ENCODE assay signal across 8 mouse cellular contexts in the genomic region with DNA sequence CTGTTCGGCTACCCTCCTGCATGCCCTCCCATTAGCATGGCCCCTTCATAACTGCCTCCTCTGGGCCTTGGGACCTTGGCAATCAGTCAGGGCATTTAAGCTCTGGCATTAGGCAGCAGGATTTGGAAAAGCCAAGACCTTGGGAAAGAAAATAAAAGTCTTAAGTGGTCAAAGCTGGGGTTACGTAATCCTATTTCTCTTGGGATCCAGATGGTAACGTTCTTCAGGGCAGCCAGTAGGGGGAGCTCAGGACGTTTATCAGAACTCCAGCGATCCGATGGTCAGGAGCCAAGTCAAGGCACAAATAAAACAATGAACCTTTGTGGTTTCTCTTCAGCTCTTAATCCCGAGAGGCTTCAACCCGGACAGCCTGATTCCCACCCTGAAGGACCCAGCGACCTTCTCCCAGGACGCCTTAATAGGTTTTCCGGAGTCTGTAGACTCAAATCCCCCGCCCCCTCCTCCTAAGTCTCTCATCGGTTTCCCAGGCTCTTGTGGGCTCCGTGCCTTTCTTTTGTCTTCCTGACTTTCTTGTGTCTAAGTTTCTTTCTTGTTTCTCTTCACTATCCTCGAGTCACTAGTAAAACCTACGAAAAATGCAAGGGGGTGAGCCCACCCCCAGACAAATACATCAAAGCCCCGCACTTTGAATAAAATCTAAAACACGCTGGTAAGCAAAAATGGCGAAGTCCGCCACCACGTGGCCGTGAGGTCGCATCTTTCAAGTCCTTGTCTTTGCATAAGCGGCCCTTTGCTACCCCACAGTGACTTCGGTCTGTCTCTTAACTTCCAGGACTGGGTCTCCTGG. TPM values are rescaled to one million over a fixed set of nuclear protein-coding genes. Genes with fewer than 3 reads are reported as not detected.
DNase-seq lines count a peak whose midpoint lies in the region; ATAC-seq and TF ChIP-seq lines count a peak whose summit lies in the region.

No protein-coding gene starts in this region.

- H3K36me3 ChIP-seq in heart, embryonic 14.5 days (ENCODE audit: control insufficient read depth, insufficient read depth, low read length), result no peaks in the 10 kb centered on the region
- H3K36me3 ChIP-seq in liver, embryonic 15.5 days (replicated peaks), result no peaks in the 10 kb centered on the region
- no peaks in the 10 kb centered on the region for H3K36me3 ChIP-seq in neural tube, embryonic 13.5 days
- no peaks in the 10 kb centered on the region for H3K36me3 ChIP-seq in testis, adult 2 months (ENCODE audit: control insufficient read depth, insufficient read depth, low read length)

- peak overlapping the region; percentile 53 for H3K27ac ChIP-seq in brown adipose tissue, adult 24 weeks (replicated peaks; ENCODE audit: low read depth, low read length)
- peak overlapping the region; percentile 87 to 90 for H3K27ac ChIP-seq in heart, embryonic 14.5 days (replicated peaks in 1 of 2; ENCODE audit: control insufficient read depth in 1 of 2, insufficient read depth in 1 of 2, low read depth in 2 of 2, low read length in 2 of 2)
- no peak overlapping the region for H3K27ac ChIP-seq in liver, embryonic 15.5 days (replicated peaks)
- peak overlapping the region; percentile 88 for H3K27ac ChIP-seq in neural tube, embryonic 13.5 days (replicated peaks)
- peak overlapping the region; percentile 51 for H3K27ac ChIP-seq in testis, adult 2 months (ENCODE audit: control insufficient read depth, insufficient read depth, low read depth, low read length)

- no peaks in the 10 kb centered on the region for H3K27me3 ChIP-seq in heart, embryonic 14.5 days (ENCODE audit: control insufficient read depth, insufficient read depth, low read length)
- peaks cover 4% of the 10 kb centered on the region; the same call in 1 of the 2 replicates for H3K27me3 ChIP-seq in liver, embryonic 15.5 days
- H3K27me3 ChIP-seq in neural tube, embryonic 13.5 days, result no peaks in the 10 kb centered on the region
- H3K27me3 ChIP-seq in testis, adult 2 months (ENCODE audit: control insufficient read depth, insufficient read depth, low read length), result no peaks in the 10 kb centered on the region

- 2% methylated on average over 25 of the region's 25 CpGs for WGBS in heart, embryonic 14.5 days
- 4% methylated on average over 25 of the region's 25 CpGs for WGBS in liver, embryonic 15.5 days (ENCODE audit: insufficient replicate concordance)
- 2% methylated on average over 25 of the region's 25 CpGs for WGBS in neural tube, embryonic 13.5 days

- no peak for TF ChIP-seq POLR2A in testis, adult 2 months (IDR thresholded peaks at IDR 0.05; ENCODE audit: control insufficient read depth, low read depth, low read length)

- no peaks in the 10 kb centered on the region for H3K9me3 ChIP-seq in heart, embryonic 14.5 days (ENCODE audit: control insufficient read depth, low read length)
- no peaks in the 10 kb centered on the region for H3K9me3 ChIP-seq in liver, embryonic 15.5 days (replicated peaks)
- H3K9me3 ChIP-seq in neural tube, embryonic 13.5 days, result no peaks in the 10 kb centered on the region

- peak; percentile 63; the same call in 1 of the 2 replicates for TF ChIP-seq CTCF in testis, adult 2 months (IDR thresholded peaks at IDR 0.05; ENCODE audit: control insufficient read depth, insufficient read depth, insufficient replicate concordance, low read depth, low read length)

- DNase-seq in CD8-positive naive resting alpha-beta T cell, adult 2 months (ENCODE audit: low read depth in 2 of 2, low spot score in 2 of 2), result peak; percentile 32 to 63
- DNase-seq in fat pad, adult 2 months (ENCODE audit: extremely low read depth, low read depth, low spot score), result peak; percentile 83
- DNase-seq in kidney, postnatal 14 days, result peak; percentile 88

- peaks cover 10% of the 10 kb centered on the region for H3K4me1 ChIP-seq in brown adipose tissue, adult 24 weeks (ENCODE audit: control insufficient read depth, insufficient read depth, insufficient read length, low read length)
- H3K4me1 ChIP-seq in heart, embryonic 14.5 days (ENCODE audit: control insufficient read depth in 2 of 2, insufficient read depth in 2 of 2, low read length in 2 of 2), result peaks cover 35 to 46% of the 10 kb centered on the region in 2 experiments
- H3K4me1 ChIP-seq in liver, embryonic 15.5 days (replicated peaks), result peaks cover 34% of the 10 kb centered on the region
- H3K4me1 ChIP-seq in neural tube, embryonic 13.5 days (replicated peaks), result peaks cover 54% of the 10 kb centered on the region
- H3K4me1 ChIP-seq in testis, adult 2 months (ENCODE audit: control insufficient read depth, insufficient read depth, low read length), result peaks cover 14% of the 10 kb centered on the region

- ATAC-seq in heart, embryonic 14.5 days (ENCODE audit: insufficient number of reproducible peaks, insufficient read depth, low FRiP score, low read depth), result peak; percentile 34; the same call in 1 of the 2 replicates
- peak; percentile 30 for ATAC-seq in liver, embryonic 15.5 days (ENCODE audit: insufficient read depth)
- peak; percentile 68 for ATAC-seq in neural tube, embryonic 13.5 days (ENCODE audit: low read depth)

- peak overlapping the region; percentile 51 for H3K4me3 ChIP-seq in brown adipose tissue, adult 24 weeks (ENCODE audit: insufficient read depth, low read depth, low read length)
- peak overlapping the region; percentile 41 to 47 for H3K4me3 ChIP-seq in heart, embryonic 14.5 days (ENCODE audit: control insufficient read depth in 1 of 2, insufficient read depth in 1 of 2, low read depth in 1 of 2, low read length in 2 of 2)
- peak overlapping the region; percentile 56 for H3K4me3 ChIP-seq in liver, embryonic 15.5 days (replicated peaks)
- H3K4me3 ChIP-seq in neural tube, embryonic 13.5 days, result peak overlapping the region; percentile 40
- H3K4me3 ChIP-seq in testis, adult 2 months (ENCODE audit: control insufficient read depth, low read depth, low read length), result peak overlapping the region; percentile 69

- H3K4me2 ChIP-seq in heart, embryonic 14.5 days (ENCODE audit: low read length), result peak overlapping the region; percentile 76
- H3K4me2 ChIP-seq in liver, embryonic 15.5 days, result peak overlapping the region; percentile 84
- H3K4me2 ChIP-seq in neural tube, embryonic 13.5 days, result peak overlapping the region; percentile 58

- H3K9ac ChIP-seq in heart, embryonic 14.5 days (ENCODE audit: low read length), result peak overlapping the region; percentile 72
- peak overlapping the region; percentile 59 for H3K9ac ChIP-seq in liver, embryonic 15.5 days
- peak overlapping the region; percentile 77 for H3K9ac ChIP-seq in neural tube, embryonic 13.5 days

RNA-seq across cellular contexts. Expression of a gene that starts 30.6 kb away (rescaled TPM):
- polyA plus RNA-seq in brown adipose tissue, adult 24 weeks (2012; ENCODE audit: insufficient read depth, insufficient read length, missing spikeins), result 800 and 1,040 TPM in 2 replicates
- 116 and 120 TPM in 2 replicates for polyA plus RNA-seq in heart, embryonic 14.5 days (2014; fragmentation: Nextera tagmentation; extraction: Ambion mirVana)
- 21.5 and 31.8 TPM in 2 replicates for polyA plus RNA-seq in liver, embryonic 15.5 days (2015; fragmentation: Nextera tagmentation; extraction: Ambion mirVana)
- 68.9 and 85.0 TPM in 2 replicates for polyA plus RNA-seq in neural tube, embryonic 13.5 days (2015; fragmentation: Nextera tagmentation; extraction: Ambion mirVana)
- polyA plus RNA-seq in testis, adult 2 months (2012; rRNA removed), result 74.9 and 80.9 TPM in 2 replicates
